Mouse (Mus musculus): ENCODE measurements around the gene Dtnb. TPM values are rescaled to one million over a fixed set of nuclear protein-coding genes. Genes with fewer than 3 reads are reported as not detected.

Dtnb gene
- polyA plus RNA-seq, 1 experiment: 60.7 TPM

DNA sequence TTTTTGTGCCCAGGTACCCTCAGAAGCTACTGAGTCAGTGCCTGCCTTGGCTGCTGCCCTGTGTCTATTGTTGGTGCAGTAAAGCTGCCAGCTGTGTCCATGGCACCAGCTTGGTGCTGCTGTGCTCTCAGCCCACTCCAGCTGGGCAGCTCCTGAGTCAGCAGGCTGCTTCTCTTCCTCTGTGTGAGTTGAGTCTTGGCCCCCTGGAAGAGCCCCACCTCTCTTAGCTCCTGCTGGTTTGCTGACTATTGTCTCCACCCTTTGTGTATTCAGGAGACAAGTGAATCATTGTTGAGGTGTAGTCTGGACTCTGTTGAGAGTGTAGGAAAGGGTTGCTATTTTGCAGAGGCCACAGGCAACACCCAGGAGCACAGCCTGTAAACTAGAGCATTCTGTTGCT is 90.5 kb downstream of the Dtnb start:
- Histone ChIP-seq H3K27ac (ENCODE audit: control insufficient read depth, insufficient read depth, low read length) (no peak overlapping the region), H3K36me3 (ENCODE audit: control insufficient read depth, insufficient read depth, low read length) (no peaks in the 10 kb centered on the region), H3K4me3 (ENCODE audit: control insufficient read depth, insufficient read depth, low read length) (no peak overlapping the region), H3K4me1 (replicated peaks; ENCODE audit: control insufficient read depth, insufficient read depth, low read length) (no peaks in the 10 kb centered on the region), H3K27me3 (ENCODE audit: control insufficient read depth, insufficient read depth, low read length) (no peaks in the 10 kb centered on the region)
- no peak for DNase-seq
- TF ChIP-seq CTCF (IDR thresholded peaks at IDR 0.05; ENCODE audit: borderline replicate concordance, control insufficient read depth, extremely low read depth, insufficient read depth, low read length, poor library complexity) (no peak), POLR2A (IDR thresholded peaks at IDR 0.05; ENCODE audit: control insufficient read depth, extremely low read depth, insufficient read depth, low read length, poor library complexity) (no peak)

- no peak overlapping the region for H3K27ac ChIP-seq (ENCODE audit: control insufficient read depth, insufficient read depth, low read length)
- no peak for DNase-seq
- no peak overlapping the region for H3K4me3 ChIP-seq (ENCODE audit: control insufficient read depth, insufficient read depth, low read length)
- no peaks in the 10 kb centered on the region for H3K36me3 ChIP-seq (ENCODE audit: control insufficient read depth, insufficient read depth, low read length)
- H3K4me1 ChIP-seq (replicated peaks; ENCODE audit: control insufficient read depth, insufficient read depth, low read length): no peaks in the 10 kb centered on the region
- TF ChIP-seq CTCF (IDR thresholded peaks at IDR 0.05; ENCODE audit: borderline replicate concordance, control insufficient read depth, extremely low read depth, insufficient read depth, low read length, poor library complexity) (no peak), POLR2A (IDR thresholded peaks at IDR 0.05; ENCODE audit: control insufficient read depth, extremely low read depth, insufficient read depth, low read length, poor library complexity) (no peak)
- WGBS: 97% methylated on average over 7 of the region's 7 CpGs
- no peaks in the 10 kb centered on the region for H3K27me3 ChIP-seq (ENCODE audit: control insufficient read depth, insufficient read depth, low read length)
Measured at GRCm38 (mm10) chr12:3663386-3663785, 91.2 kb downstream of the Dtnb start.

DNA sequence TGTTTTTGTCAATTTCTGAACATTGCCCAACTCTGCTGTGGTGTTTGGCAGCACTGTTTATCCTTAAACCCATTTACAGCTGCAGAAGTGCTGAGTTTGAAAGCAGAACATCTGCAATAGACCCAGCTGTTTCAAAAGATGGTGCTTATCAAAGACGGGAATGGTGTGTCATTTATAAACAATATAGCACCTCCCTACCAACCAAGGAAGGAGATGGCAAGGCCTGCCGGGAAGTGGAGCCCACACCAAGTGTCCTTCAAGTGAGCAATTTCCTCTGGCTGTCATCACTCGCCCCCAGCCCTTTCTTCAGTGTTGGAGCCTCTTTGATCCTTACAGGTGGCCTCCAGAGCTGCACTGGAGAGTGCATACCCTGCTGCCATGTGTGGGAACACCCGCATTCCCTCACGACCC is 97.8 kb downstream of the Dtnb start:
- no peak for DNase-seq
- WGBS: 61% methylated on average over 5 of the region's 5 CpGs
- H3K27ac ChIP-seq (ENCODE audit: control insufficient read depth, insufficient read depth, low read length): no peak overlapping the region
- TF ChIP-seq POLR2A (IDR thresholded peaks at IDR 0.05; ENCODE audit: control insufficient read depth, extremely low read depth, insufficient read depth, low read length, poor library complexity) (no peak), CTCF (IDR thresholded peaks at IDR 0.05; ENCODE audit: borderline replicate concordance, control insufficient read depth, extremely low read depth, insufficient read depth, low read length, poor library complexity) (no peak)
- peaks cover 4% of the 10 kb centered on the region; the same call in 1 of the 2 replicates for H3K4me1 ChIP-seq (replicated peaks; ENCODE audit: control insufficient read depth, insufficient read depth, low read length)
- H3K36me3 ChIP-seq (ENCODE audit: control insufficient read depth, insufficient read depth, low read length): no peaks in the 10 kb centered on the region
- no peak overlapping the region for H3K4me3 ChIP-seq (ENCODE audit: control insufficient read depth, insufficient read depth, low read length)
- no peaks in the 10 kb centered on the region for H3K27me3 ChIP-seq (ENCODE audit: control insufficient read depth, insufficient read depth, low read length)

DNA sequence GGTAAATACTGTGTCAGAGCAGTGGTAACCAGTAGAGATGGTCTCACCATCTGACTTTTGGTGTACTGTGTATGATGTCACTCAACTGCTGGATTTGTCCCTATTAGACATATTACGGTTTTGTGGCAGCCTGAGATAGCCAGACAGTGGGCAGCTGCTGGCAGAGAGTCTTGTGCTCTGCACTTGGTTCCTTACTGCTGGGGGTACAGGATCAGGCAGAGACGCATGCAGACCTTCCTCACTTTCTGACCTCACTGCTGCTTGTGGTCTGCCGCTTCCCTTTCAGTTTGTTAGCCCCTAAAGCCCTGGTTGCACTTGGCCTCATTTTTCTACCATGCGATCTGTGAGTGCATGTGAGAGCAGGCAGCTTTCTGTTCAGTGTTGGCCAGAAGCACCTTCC is 98.9 kb downstream of the Dtnb start:
- WGBS: 14% methylated on average over 4 of the region's 4 CpGs
- Histone ChIP-seq H3K27me3 (ENCODE audit: control insufficient read depth, insufficient read depth, low read length) (no peaks in the 10 kb centered on the region), H3K4me1 (replicated peaks; ENCODE audit: control insufficient read depth, insufficient read depth, low read length) (peaks cover 4% of the 10 kb centered on the region; the same call in 1 of the 2 replicates), H3K27ac (ENCODE audit: control insufficient read depth, insufficient read depth, low read length) (no peak overlapping the region), H3K36me3 (ENCODE audit: control insufficient read depth, insufficient read depth, low read length) (no peaks in the 10 kb centered on the region), H3K4me3 (ENCODE audit: control insufficient read depth, insufficient read depth, low read length) (no peak overlapping the region)
- no peak for TF ChIP-seq CTCF (IDR thresholded peaks at IDR 0.05; ENCODE audit: borderline replicate concordance, control insufficient read depth, extremely low read depth, insufficient read depth, low read length, poor library complexity)
- no peak for TF ChIP-seq POLR2A (IDR thresholded peaks at IDR 0.05; ENCODE audit: control insufficient read depth, extremely low read depth, insufficient read depth, low read length, poor library complexity)
- DNase-seq: no peak

DNA sequence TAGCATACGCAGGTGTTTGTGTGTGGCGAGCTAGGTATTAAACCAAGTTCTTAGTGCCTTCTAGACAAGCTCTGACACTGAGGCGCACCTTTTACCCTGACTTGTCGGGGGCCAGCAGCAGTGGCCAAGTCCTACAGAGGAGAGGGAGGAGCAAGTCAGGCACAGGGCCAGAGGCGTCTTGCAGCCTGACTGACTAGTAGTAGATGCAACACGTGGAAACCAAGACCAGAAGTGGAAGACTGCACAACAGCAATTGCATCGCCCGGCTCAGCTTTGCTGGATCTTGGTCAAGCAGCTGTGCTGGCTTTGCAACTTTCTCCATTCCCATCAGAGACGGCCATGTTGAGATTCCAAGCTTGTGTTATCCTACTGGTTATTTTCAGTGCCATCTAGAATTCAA is 100.6 kb downstream of the Dtnb start:
- TF ChIP-seq POLR2A (IDR thresholded peaks at IDR 0.05; ENCODE audit: control insufficient read depth, extremely low read depth, insufficient read depth, low read length, poor library complexity) (no peak), CTCF (IDR thresholded peaks at IDR 0.05; ENCODE audit: borderline replicate concordance, control insufficient read depth, extremely low read depth, insufficient read depth, low read length, poor library complexity) (no peak)
- Histone ChIP-seq H3K27me3 (ENCODE audit: control insufficient read depth, insufficient read depth, low read length) (no peaks in the 10 kb centered on the region), H3K36me3 (ENCODE audit: control insufficient read depth, insufficient read depth, low read length) (no peaks in the 10 kb centered on the region), H3K4me3 (ENCODE audit: control insufficient read depth, insufficient read depth, low read length) (no peak overlapping the region), H3K4me1 (replicated peaks; ENCODE audit: control insufficient read depth, insufficient read depth, low read length) (peaks cover 4% of the 10 kb centered on the region; the same call in 1 of the 2 replicates), H3K27ac (ENCODE audit: control insufficient read depth, insufficient read depth, low read length) (no peak overlapping the region)
- WGBS: 84% methylated on average over 9 of the region's 9 CpGs
- DNase-seq: no peak

GRCm38 (mm10) chr12:3673886-3674285 is 101.7 kb downstream of the Dtnb start:
- H3K27ac ChIP-seq (ENCODE audit: control insufficient read depth, insufficient read depth, low read length): no peak overlapping the region
- TF ChIP-seq POLR2A (IDR thresholded peaks at IDR 0.05; ENCODE audit: control insufficient read depth, extremely low read depth, insufficient read depth, low read length, poor library complexity) (no peak), CTCF (IDR thresholded peaks at IDR 0.05; ENCODE audit: borderline replicate concordance, control insufficient read depth, extremely low read depth, insufficient read depth, low read length, poor library complexity) (no peak)
- H3K36me3 ChIP-seq (ENCODE audit: control insufficient read depth, insufficient read depth, low read length): no peaks in the 10 kb centered on the region
- no peak for DNase-seq
- WGBS: 91% methylated on average over 8 of the region's 8 CpGs
- H3K4me3 ChIP-seq (ENCODE audit: control insufficient read depth, insufficient read depth, low read length): no peak overlapping the region
- peaks cover 4% of the 10 kb centered on the region; the same call in 1 of the 2 replicates for H3K4me1 ChIP-seq (replicated peaks; ENCODE audit: control insufficient read depth, insufficient read depth, low read length)
- no peaks in the 10 kb centered on the region for H3K27me3 ChIP-seq (ENCODE audit: control insufficient read depth, insufficient read depth, low read length)

DNA sequence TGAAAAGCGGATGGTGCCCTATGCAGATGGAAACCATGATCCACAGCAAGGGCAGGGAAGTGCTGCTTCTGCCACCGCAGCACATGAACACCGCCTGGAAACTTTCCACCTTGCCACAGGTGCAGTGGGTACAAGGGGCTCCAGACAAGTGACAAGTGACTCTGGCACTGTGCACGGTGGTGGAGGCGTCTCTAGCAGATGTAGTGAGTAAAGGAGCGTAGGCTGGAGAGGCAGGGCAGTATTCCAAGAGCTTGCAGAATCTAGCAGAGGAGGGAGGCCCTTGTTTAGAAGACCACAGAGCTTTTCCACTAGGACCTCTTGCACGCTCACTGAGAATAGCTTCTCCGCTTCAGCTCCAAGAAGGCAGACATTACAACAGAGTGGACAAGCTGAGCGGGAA is 102.7 kb downstream of the Dtnb start:
- H3K4me3 ChIP-seq (ENCODE audit: control insufficient read depth, insufficient read depth, low read length): no peak overlapping the region
- H3K27me3 ChIP-seq (ENCODE audit: control insufficient read depth, insufficient read depth, low read length): no peaks in the 10 kb centered on the region
- no peak overlapping the region for H3K27ac ChIP-seq (ENCODE audit: control insufficient read depth, insufficient read depth, low read length)
- no peak for DNase-seq
- H3K36me3 ChIP-seq (ENCODE audit: control insufficient read depth, insufficient read depth, low read length): no peaks in the 10 kb centered on the region
- WGBS: 97% methylated on average over 9 of the region's 9 CpGs
- TF ChIP-seq CTCF (IDR thresholded peaks at IDR 0.05; ENCODE audit: borderline replicate concordance, control insufficient read depth, extremely low read depth, insufficient read depth, low read length, poor library complexity) (no peak), POLR2A (IDR thresholded peaks at IDR 0.05; ENCODE audit: control insufficient read depth, extremely low read depth, insufficient read depth, low read length, poor library complexity) (no peak)
- H3K4me1 ChIP-seq (replicated peaks; ENCODE audit: control insufficient read depth, insufficient read depth, low read length): peaks cover 4% of the 10 kb centered on the region; the same call in 1 of the 2 replicates
